Mouse (Mus musculus) CH12.LX (cell line): ENCODE results near the gene Mapk11. TPM values are rescaled to one million over a fixed set of nuclear protein-coding genes. Genes with fewer than 3 reads are reported as not detected.

Experiments
- DNase-seq: peaks from one replicate; pipeline ENCODE4 v3.0.0-alpha.2; 2013; ENCODE audit errors: extremely low read depth
- H3K27ac ChIP-seq: 2 replicates; pipeline ENCODE4 v1.5.1; 2012; ENCODE audit warnings: low read depth, mild to moderate bottlenecking, control low read depth, moderate library complexity; ENCODE audit not compliant: insufficient read depth
- H3K27me3 ChIP-seq: replicated peaks from 2 replicates; pipeline ENCODE3; 2012; ENCODE audit warnings: inconsistent platforms
- H3K36me3 ChIP-seq, 2 experiments: replicated peaks in 1 of 2; 2 replicates each; pipeline versions ENCODE3 to v1.6.1; 2012; ENCODE audit warnings: inconsistent platforms in 1 of 2, low read length in 1 of 2, mild to moderate bottlenecking in 1 of 2, mixed read lengths in 1 of 2, moderate library complexity in 1 of 2; ENCODE audit not compliant: control insufficient read depth in 1 of 2, insufficient read depth in 1 of 2
- H3K4me1 ChIP-seq, 2 experiments: 2 replicates each; pipeline ENCODE4 v1.6.1; 2012; ENCODE audit warnings: inconsistent platforms in 1 of 2, moderate library complexity in 1 of 2; ENCODE audit not compliant: insufficient read depth in 2 of 2, control insufficient read depth in 1 of 2
- H3K4me2 ChIP-seq: 2 replicates; pipeline ENCODE4 v1.6.1; 2012; ENCODE audit warnings: low read depth, mild to moderate bottlenecking, control low read depth; ENCODE audit not compliant: poor library complexity, insufficient read depth, severe bottlenecking
- H3K4me3 ChIP-seq, 3 experiments: fragments of 150-350 bp in 1 of 3; sonication (generic) in 1 of 3; replicated peaks in 1 of 3; 2 replicates each; pipeline versions ENCODE3 to v1.5.1; 2011 to 2012; ENCODE audit warnings: low read depth in 2 of 3, low read length in 2 of 3, mild to moderate bottlenecking in 2 of 3, moderate library complexity in 2 of 3, control low read depth in 1 of 3, improper control_type of control experiment in 1 of 3, inconsistent platforms in 1 of 3, mixed read lengths in 1 of 3; ENCODE audit not compliant: poor library complexity in 1 of 3
- H3K79me2 ChIP-seq: replicated peaks from 2 replicates; pipeline ENCODE4 v1.6.1; 2012; ENCODE audit warnings: mild to moderate bottlenecking, moderate library complexity; ENCODE audit not compliant: control insufficient read depth, poor library complexity, insufficient read depth, severe bottlenecking; ENCODE audit errors: extremely low read depth
- H3K9ac ChIP-seq: 2 replicates; pipeline ENCODE4 v1.6.1; 2012; ENCODE audit warnings: low read depth, mild to moderate bottlenecking, control low read depth, moderate library complexity; ENCODE audit not compliant: insufficient read depth
- H3K9me3 ChIP-seq: replicated peaks from 2 replicates; pipeline ENCODE3; 2012; ENCODE audit warnings: low read length, inconsistent platforms, mixed read lengths
- CHD2 ChIP-seq: IDR thresholded peaks from 2 replicates; pipeline ENCODE4 v1.6.1; 2011; ENCODE audit warnings: low read length, improper control_type of control experiment
- EP300 ChIP-seq: IDR thresholded peaks from 2 replicates; pipeline ENCODE4 v1.6.1; 2011; ENCODE audit warnings: low read length, improper control_type of control experiment
- GABPA ChIP-seq: IDR thresholded peaks from 2 replicates; pipeline ENCODE4 v1.6.1; 2012; ENCODE audit warnings: low read depth, low read length, improper control_type of control experiment, inconsistent platforms; ENCODE audit not compliant: insufficient replicate concordance
- IRF4 ChIP-seq: IDR thresholded peaks from 2 replicates; pipeline ENCODE4 v1.6.1; 2014; ENCODE audit warnings: low read depth, mild to moderate bottlenecking, inconsistent platforms, low read length, improper control_type of control experiment
- JUN ChIP-seq: IDR thresholded peaks from 2 replicates; pipeline ENCODE4 v1.6.1; 2011; ENCODE audit warnings: low read depth, mild to moderate bottlenecking, low read length, improper control_type of control experiment, moderate library complexity; ENCODE audit not compliant: insufficient read depth
- KAT2A ChIP-seq: IDR thresholded peaks from 2 replicates; pipeline ENCODE4 v1.6.1; 2012; ENCODE audit warnings: low read length, improper control_type of control experiment, inconsistent platforms; ENCODE audit not compliant: insufficient replicate concordance
- NELFE ChIP-seq: IDR thresholded peaks from 2 replicates; pipeline ENCODE4 v1.6.1; 2011; ENCODE audit warnings: low read depth, low read length, improper control_type of control experiment
- NRF1 ChIP-seq: IDR thresholded peaks from 2 replicates; pipeline ENCODE4 v1.6.1; 2014; ENCODE audit warnings: low read depth, mild to moderate bottlenecking, inconsistent platforms, low read length, improper control_type of control experiment, moderate library complexity
- PAX5 ChIP-seq: IDR thresholded peaks from 2 replicates; pipeline ENCODE4 v1.6.1; 2012; ENCODE audit warnings: low read length, inconsistent platforms, mixed read lengths
- POLR2A ChIP-seq: IDR thresholded peaks from 2 replicates; pipeline ENCODE4 v1.6.1; 2011; ENCODE audit warnings: low read depth, mild to moderate bottlenecking, improper control_type of control experiment, low read length
- RAD21 ChIP-seq: IDR thresholded peaks from 2 replicates; pipeline ENCODE4 v1.6.1; 2011; ENCODE audit warnings: low read depth, mild to moderate bottlenecking, low read length, improper control_type of control experiment, moderate library complexity
- SIN3A ChIP-seq: IDR thresholded peaks from 2 replicates; pipeline ENCODE4 v1.6.1; 2012; ENCODE audit warnings: low read length, improper control_type of control experiment, inconsistent platforms
- SMC3 ChIP-seq: IDR thresholded peaks from 2 replicates; pipeline ENCODE4 v1.6.1; 2011; ENCODE audit warnings: low read depth, low read length, improper control_type of control experiment
- TBP ChIP-seq: conservative IDR thresholded peaks from 2 replicates; pipeline ENCODE4 v1.6.1; 2011; ENCODE audit warnings: low read depth, low read length, improper control_type of control experiment
- TCF12 ChIP-seq: IDR thresholded peaks from 2 replicates; pipeline ENCODE4 v1.6.1; 2014; ENCODE audit warnings: low read depth, mild to moderate bottlenecking, inconsistent platforms, low read length, improper control_type of control experiment
- UBTF ChIP-seq: IDR thresholded peaks from 2 replicates; pipeline ENCODE4 v1.6.1; 2012; ENCODE audit warnings: low read depth, mild to moderate bottlenecking, inconsistent platforms, low read length, improper control_type of control experiment, moderate library complexity
- USF2 ChIP-seq: conservative IDR thresholded peaks from 2 replicates; pipeline ENCODE4 v1.6.1; 2011; ENCODE audit warnings: low read depth, low read length, improper control_type of control experiment
- ZMIZ1 ChIP-seq: IDR thresholded peaks from 2 replicates; pipeline ENCODE4 v1.6.1; 2012; ENCODE audit warnings: low read depth, mild to moderate bottlenecking, inconsistent platforms, low read length, improper control_type of control experiment
- dilution Hi-C: fragments of 300-500 bp; cut with MboI; formaldehyde crosslinking; loops from 2 replicates; pipeline ENCODE4 v1.14.3; 2020; ENCODE audit warnings: low sequenced_read_pairs; ENCODE audit not compliant: extremely low pct_unique_long_range_greater_than_20kb, extremely low pct_ligation_motif_present
- in situ Hi-C: fragments of 300-500 bp; cut with MboI; formaldehyde crosslinking; loops from 3 replicates; pipeline ENCODE4 v1.14.3; 2019; ENCODE audit warnings: low sequenced_read_pairs, low pct_ligation_motif_present, low pct_unique_long_range_greater_than_20kb, mixed read lengths
- polyA plus RNA-seq: library from polyadenylated mRNA; unstranded; fragments of >175 nt; gene quantifications from 2 replicates; pipeline ENCODE4 v1.2.1, GENCODE M21; 2012; ENCODE audit warnings: low read depth; ENCODE audit not compliant: insufficient read length
- total RNA-seq, 2 experiments: library from RNA; depleted of rRNA; stranded (reverse); fragments of 300-350 nt in 1 of 2; fragments of >200 nt in 1 of 2; gene quantifications; 2 replicates each; pipeline ENCODE4 v1.2.3; 2012 to 2014

Mapk11 gene
- total and polyA plus RNA-seq, 3 experiments: 3.9 to 11.4 (median 5.3) TPM

DNA sequence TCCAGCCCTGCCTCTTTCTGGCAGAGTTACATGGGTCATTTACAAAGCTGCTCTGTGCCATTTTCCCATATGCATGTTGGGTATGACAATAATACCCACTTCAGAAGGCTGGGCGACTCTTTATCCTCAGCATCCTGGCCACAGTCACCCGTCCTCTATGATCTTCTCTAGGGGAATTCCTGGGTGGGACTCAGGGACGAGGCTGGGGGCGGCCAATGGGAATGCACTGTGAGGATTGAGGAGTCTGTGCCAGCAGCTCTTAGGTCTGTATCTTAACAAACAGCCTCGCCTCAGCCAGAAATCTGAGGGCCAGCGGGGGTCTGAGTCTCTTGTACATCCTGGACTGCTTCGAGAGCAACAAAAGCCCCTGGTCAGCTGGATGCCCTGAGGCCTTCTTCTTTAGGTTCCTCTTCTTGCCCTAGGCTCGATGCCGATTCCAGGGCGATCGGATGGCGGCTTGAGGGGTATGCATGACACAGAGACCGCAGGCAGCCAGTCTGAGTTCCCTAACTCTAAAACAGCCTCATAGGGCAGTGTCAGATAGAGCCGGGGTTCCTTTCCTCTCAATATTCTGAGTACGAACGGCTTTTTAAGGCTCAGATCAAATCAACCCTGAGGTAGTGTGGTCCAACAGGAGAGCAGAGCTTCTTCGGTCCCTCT lies 23.0 kb upstream of the Mapk11 start:
- H3K9ac ChIP-seq: peak overlapping the region; percentile 46

DNA sequence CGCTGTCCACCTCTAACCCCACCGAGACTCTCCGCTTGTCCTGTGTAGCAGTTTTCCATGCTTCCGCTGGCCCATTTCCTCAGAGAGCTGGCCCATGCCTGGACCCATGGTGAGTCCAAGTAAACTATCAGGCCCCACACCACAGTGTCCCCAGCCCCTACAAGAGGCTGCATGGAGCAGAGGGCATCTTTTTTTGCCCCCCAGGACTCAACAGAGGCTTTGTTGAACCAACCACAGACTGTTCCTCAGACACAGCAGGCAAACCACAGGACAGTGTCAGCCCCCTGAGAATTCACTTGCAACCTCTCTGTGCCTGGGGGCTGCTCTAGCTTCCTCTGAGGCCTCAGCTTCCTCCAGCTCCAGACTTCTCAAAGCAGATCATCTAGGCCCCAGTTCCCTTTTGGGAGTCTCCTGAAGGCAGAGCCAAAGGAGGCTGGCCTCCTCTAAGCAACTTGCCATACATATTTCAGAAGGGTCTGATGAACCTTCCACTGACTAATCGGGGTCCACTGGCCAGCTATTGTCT lies 22.2 kb upstream of the Mapk11 start:
- no peak for DNase-seq
- Histone ChIP-seq H3K4me1 (peaks cover 11 to 51% of the 10 kb centered on the region in 2 experiments; a peak in 3 of 4 replicates), H3K4me3 (no peak overlapping the region), H3K27me3 (peaks cover 1% of the 10 kb centered on the region), H3K9ac (no peak overlapping the region), H3K36me3 (peaks cover 10 to 13% of the 10 kb centered on the region in 2 experiments), H3K9me3 (no peaks in the 10 kb centered on the region), H3K4me2 (no peak overlapping the region; the same call in 1 of the 2 replicates), H3K79me2 (no peaks in the 10 kb centered on the region), H3K27ac (no peak overlapping the region)
- dilution Hi-C loops (no loop called here), in situ Hi-C loops (loop anchor here (5.0 kb wide), 1 partner anchor 36 kb away; no protein-coding TSS in a partner anchor)
- TF ChIP-seq SIN3A (no peak), ZMIZ1 (no peak), USF2 (no peak), IRF4 (no peak), TCF12 (no peak), GABPA (no peak), CHD2 (no peak), KAT2A (no peak), UBTF (no peak), PAX5 (no peak), RAD21 (no peak), EP300 (no peak), SMC3 (no peak), NRF1 (no peak), POLR2A (no peak), TBP (no peak), NELFE (no peak)

More for the DNA sequence above, 23.0 kb upstream of the Mapk11 start:
- Histone ChIP-seq H3K9me3 (no peaks in the 10 kb centered on the region), H3K36me3 (peaks cover 6 to 9% of the 10 kb centered on the region in 2 experiments), H3K4me3 (peak overlapping the region; percentile 51 to 69 (median 54)), H3K4me2 (peak overlapping the region; percentile 64), H3K27ac (no peak overlapping the region), H3K79me2 (no peaks in the 10 kb centered on the region), H3K27me3 (peaks cover 1% of the 10 kb centered on the region), H3K4me1 (peaks cover 18 to 59% of the 10 kb centered on the region in 2 experiments)
- in situ Hi-C loops (loop anchor here (5.0 kb wide), 1 partner anchor 35 kb away; no protein-coding TSS in a partner anchor), dilution Hi-C loops (no loop called here)
- no peak for TF ChIP-seq JUN
- DNase-seq: no peak
